Mouse (Mus musculus) c-Kit-positive CD71-positive TER-119-positive erythroid progenitor cells, embryonic 14.5 days (primary cell): ENCODE data around the gene Myo3b.
"Not testable (repeated sequence)": the region's sequence is repeated elsewhere in the genome, so short reads cannot be mapped to it uniquely, and the experiment has no call there.

Experiments
- DNase-seq: peaks from one replicate; pipeline ENCODE4 v3.0.0-alpha.2; 2013; ENCODE audit warnings: low spot score

The Myo3b gene

GRCm38 (mm10) chr2:70038752-70039151 is at the start of gene Myo3b:
Gene Myo3b, plus strand, starts transcription at chr2:70039126.
- DNase-seq: no peak

- DNase-seq: no peak
Observed at GRCm38 (mm10) chr2:69989224-69989623, 49.7 kb upstream of the Myo3b start.

GRCm38 (mm10) chr2:69990647-69991046 is 48.3 kb upstream of the Myo3b start:
- peak; percentile 22 for DNase-seq

GRCm38 (mm10) chr2:69994082-69994736 is 44.7 kb upstream of the Myo3b start:
- not testable (repeated sequence) for DNase-seq

- no peak for DNase-seq
Observed at GRCm38 (mm10) chr2:69994779-69995178, 44.1 kb upstream of the Myo3b start.

GRCm38 (mm10) chr2:69999097-69999770 is 39.7 kb upstream of the Myo3b start:
- DNase-seq: peak; percentile 92

- DNase-seq: no peak
Observed at GRCm38 (mm10) chr2:70000316-70000715, 38.6 kb upstream of the Myo3b start.

GRCm38 (mm10) chr2:70006492-70006891 is 32.4 kb upstream of the Myo3b start:
- no peak for DNase-seq

- no peak for DNase-seq
Observed at GRCm38 (mm10) chr2:70012941-70013340, 26.0 kb upstream of the Myo3b start.

GRCm38 (mm10) chr2:70018236-70018635 is 20.7 kb upstream of the Myo3b start:
- DNase-seq: no peak

- DNase-seq: peak; percentile 68
Observed at GRCm38 (mm10) chr2:70024454-70024853, 14.5 kb upstream of the Myo3b start.

- no peak for DNase-seq
Observed at GRCm38 (mm10) chr2:70025711-70026110, 13.2 kb upstream of the Myo3b start.

GRCm38 (mm10) chr2:70031472-70031871 is 7.5 kb upstream of the Myo3b start:
- DNase-seq: no peak

GRCm38 (mm10) chr2:70034895-70035294 is 4.0 kb upstream of the Myo3b start:
- DNase-seq: no peak

- DNase-seq: no peak
Observed at GRCm38 (mm10) chr2:70035358-70035757, 3.6 kb upstream of the Myo3b start.

- peak; percentile 47 for DNase-seq
Observed at GRCm38 (mm10) chr2:70037221-70037620, 1.7 kb upstream of the Myo3b start.

GRCm38 (mm10) chr2:70044466-70044865 is 5.5 kb downstream of the Myo3b start:
- DNase-seq: no peak

GRCm38 (mm10) chr2:70047868-70048267 is 8.9 kb downstream of the Myo3b start:
- no peak for DNase-seq

- no peak for DNase-seq
Observed at GRCm38 (mm10) chr2:70053803-70054202, 14.9 kb downstream of the Myo3b start.

GRCm38 (mm10) chr2:70058201-70058600 is 19.3 kb downstream of the Myo3b start:
- no peak for DNase-seq

GRCm38 (mm10) chr2:70060359-70061345 is 21.7 kb downstream of the Myo3b start:
- no peak for DNase-seq

GRCm38 (mm10) chr2:70065116-70065515 is 26.2 kb downstream of the Myo3b start:
- DNase-seq: no peak
